Mouse (Mus musculus) MN1 (cell line): ENCODE data around the gene Tap1.
A peak's percentile ranks its signal among the peaks of the same experiment; 100 is the strongest.
"Not testable (repeated sequence)": the region's sequence is repeated elsewhere in the genome, so short reads cannot be mapped to it uniquely, and the experiment has no call there.

Experiments used
- DNase-seq: peaks from one replicate; pipeline ENCODE4 v3.0.0-alpha.2; 2016; ENCODE audit warnings: low spot score

Tap1 gene

DNA sequence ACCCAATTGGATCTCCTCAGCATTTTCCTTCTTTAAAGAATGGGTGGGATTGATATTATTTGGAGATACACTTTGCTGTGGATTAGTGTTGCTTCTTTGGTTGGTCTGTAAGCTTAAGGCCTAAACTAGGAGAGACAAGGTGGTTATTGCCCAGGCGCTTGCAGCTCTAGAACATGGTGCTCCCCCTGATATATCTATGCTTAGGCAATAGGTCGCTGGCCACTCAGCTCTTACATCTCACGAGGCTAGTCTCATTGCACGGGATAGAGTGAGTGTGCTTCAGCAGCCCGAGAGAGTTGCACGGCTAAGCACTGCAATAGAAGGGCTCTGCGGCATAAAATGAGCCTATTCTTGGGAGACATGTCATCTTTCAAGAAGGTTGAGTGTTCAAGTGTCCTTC, 44.7 kb downstream of the Tap1 start:
- not testable (repeated sequence) for DNase-seq

DNA sequence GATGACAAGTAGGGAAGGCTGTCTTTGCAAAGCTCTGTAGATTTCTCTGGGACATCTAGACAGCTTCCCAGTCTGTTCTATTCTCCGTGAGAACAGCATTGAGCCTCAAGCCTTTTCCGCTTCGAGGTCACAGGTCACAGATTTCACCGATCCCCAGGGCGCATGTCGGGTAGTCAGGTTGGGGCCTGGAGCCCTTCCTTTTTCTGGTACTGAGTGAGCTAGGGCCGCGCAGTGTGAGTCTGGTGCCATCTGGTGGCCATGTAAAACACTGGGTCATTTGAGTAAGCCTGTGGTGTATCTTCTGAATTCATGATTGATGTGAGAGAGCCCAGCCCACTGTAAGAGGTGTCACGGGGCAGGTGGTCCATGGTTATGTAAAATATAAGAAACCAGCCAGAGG, 47.6 kb downstream of the Tap1 start:
- peak; percentile 78 for DNase-seq

DNA sequence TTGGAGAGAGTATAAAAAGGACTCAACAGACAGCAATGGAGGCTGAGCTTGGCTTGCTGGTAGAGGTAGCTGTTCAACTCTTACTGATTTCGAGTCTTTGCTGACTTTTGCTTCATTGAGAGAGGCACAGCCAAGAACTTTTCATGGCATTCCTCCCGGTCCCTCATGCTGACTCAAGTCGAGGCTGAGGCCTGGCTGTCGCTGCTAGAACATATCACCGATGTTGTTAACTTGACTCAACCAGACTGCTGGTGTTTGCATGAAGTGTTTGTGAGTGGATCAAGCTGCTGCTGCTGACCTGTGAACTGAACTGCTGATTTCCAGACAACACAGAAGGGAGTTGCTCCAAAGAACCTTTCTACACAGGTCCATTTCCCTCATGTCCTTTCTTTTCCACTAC, 49.3 kb downstream of the Tap1 start:
- DNase-seq = no peak

DNA sequence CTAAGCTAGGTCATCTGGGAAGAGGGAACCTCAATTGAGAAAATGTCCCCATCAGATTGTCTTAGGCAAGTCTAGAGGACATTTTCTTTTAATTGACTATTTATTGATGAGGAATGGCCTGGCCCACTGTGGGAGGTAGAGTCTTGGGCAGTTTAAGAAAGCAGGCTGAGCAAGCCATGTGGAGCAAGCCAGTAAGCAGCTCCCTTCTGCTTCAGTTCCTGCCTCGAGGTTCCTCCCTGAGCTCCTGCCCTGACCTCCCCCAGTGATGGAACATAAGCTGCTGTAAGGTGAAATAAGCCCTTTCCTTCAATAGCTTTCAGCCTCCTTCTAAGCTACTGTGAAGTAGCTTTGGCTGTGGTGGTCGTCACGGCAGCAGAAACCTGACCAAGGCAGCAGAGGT, 50.4 kb downstream of the Tap1 start:
- DNase-seq = no peak

DNA sequence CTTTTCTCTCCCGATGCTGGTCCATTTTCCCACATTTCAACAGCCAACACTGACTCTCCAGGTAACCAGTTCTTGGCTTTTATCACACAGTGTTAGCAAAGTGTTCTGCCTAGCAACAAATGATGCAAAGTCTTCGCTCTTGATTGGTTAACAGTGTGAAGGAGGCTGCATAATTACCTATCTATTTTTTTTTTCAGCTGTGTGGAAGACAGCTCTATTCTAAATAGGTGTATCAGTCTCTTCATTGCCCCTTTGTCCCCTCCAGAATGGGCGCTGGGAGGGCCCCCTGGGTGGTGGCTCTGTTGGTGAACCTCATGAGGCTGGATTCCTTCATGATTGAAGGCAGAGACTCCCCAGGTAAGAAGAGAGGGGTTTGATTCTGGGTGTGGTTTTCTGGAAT, 51.4 kb downstream of the Tap1 start, which contains the start of gene H2-Ob:
Gene H2-Ob (plus strand): TSS at position 198 of the 400 bp plus-strand sequence.
- peak; percentile 63 for DNase-seq

DNA sequence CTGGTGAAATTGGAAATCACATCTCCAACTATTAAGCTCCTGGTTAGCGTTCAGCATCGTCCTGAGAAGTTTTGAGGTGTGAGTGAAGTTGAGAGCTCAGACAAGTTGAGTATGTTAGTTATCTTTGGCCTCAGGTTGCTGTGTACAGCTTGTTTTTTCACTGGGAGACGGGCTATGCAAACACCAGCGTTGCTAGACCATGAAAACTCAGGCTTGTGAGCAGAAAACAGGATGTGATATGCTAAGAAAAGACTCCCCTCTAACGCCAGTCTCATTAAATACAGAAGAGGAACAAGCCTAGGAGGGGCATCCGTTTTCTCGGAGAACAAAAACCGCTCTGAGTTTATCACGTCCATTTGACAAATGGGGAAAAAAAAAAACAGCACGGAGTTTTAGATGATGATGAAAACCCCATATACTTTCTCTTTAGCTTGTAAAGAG, 52.3 kb downstream of the Tap1 start:
- DNase-seq = no peak

DNA sequence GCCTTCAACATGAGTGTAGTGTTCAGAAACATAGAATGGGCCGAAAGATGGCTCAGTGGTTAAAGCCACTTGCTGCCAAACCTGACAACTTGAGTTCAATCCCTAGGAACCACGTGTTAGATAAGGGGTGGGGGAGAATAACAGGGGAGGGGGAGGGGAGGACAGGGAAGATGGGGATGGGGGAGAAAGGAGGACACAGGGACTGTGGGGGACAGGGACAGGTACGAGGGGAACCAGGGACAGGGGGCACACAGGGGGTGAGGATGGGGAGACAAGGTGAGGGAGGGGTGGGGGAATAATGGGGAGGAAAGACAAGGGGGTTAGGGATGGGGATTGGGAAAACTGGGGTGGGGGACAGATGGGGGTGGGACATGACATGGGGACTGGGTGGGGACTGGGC, 53.0 kb downstream of the Tap1 start:
- DNase-seq = no peak

DNA sequence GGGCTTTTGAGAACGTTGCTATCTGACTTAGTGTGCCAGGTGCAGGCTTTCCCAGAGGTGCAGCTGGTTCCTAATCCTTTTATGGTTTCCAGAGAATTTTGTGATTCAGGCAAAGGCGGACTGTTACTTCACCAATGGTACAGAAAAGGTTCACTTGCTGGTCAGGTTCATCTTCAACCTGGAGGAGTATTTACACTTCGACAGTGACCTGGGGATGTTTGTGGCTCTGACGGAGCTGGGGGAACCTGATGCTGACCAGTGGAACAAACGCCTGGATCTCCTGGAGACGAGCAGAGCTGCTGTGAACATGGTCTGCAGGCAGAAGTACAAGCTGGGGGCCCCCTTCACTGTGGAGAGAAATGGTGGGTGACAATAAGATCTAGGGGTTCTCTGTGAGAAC, 53.6 kb downstream of the Tap1 start:
- no peak for DNase-seq

DNA sequence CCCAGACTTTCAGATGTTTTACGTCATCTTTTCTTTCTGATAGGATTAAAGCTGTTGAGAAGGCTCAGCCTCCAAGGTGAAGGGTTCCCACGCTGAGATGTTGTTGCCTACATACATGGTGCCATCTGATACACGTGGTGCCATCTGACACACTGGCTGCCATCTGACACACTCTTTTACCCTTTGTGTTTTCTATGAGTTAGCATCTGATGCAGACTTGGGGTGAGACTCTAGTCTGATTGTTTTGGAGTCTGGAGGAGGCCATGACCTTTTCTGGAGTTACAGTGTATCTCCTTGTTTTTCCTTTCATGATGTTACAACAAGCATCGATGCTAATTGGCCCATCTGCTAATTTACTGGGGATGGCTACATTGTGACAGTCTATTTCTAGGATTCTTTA, 57.3 kb downstream of the Tap1 start:
- DNase-seq = no peak
